Mouse (Mus musculus) gastrocnemius, adult 2 months (tissue): Measurements from ENCODE around the gene Mixl1. TPM values are rescaled to one million over a fixed set of nuclear protein-coding genes. Genes with fewer than 3 reads are reported as not detected.

Experiments
- DNase-seq: peaks from one replicate; pipeline ENCODE4 v3.0.0; 2022
- H3K27ac ChIP-seq: fragments of 200-600 bp; 2 replicates; pipeline ENCODE4 v1.8.1; 2022; ENCODE audit warnings: mild to moderate bottlenecking
- H3K4me3 ChIP-seq: fragments of 200-600 bp; 2 replicates; pipeline ENCODE4 v1.8.1; 2022; ENCODE audit warnings: mild to moderate bottlenecking, moderate library complexity
- CTCF ChIP-seq: fragments of 200-600 bp; IDR thresholded peaks from 2 replicates; pipeline ENCODE4 v1.8.1; 2022; ENCODE audit warnings: antibody characterized with exemption, mild to moderate bottlenecking, moderate library complexity
- intact Hi-C: fragments of 180-260 bp; cut with DNase I; formaldehyde crosslinking; loops from one replicate; pipeline ENCODE4 v1.15.1; 2025
- total RNA-seq, 2 experiments: library from RNA; stranded (reverse); gene quantifications; 2 replicates each; pipeline ENCODE4 v1.2.3; 2021

The Mixl1 gene
- total RNA-seq, 2 experiments from 2014 or later = not detected

- no peak for DNase-seq
- intact Hi-C loops = no loop called here
- Histone ChIP-seq H3K27ac (no peak overlapping the region), H3K4me3 (peak overlapping the region; percentile 54)
- no peak for TF ChIP-seq CTCF
Measured at GRCm38 (mm10) chr1:180703400-180703799, 6.6 kb upstream of the Mixl1 start.

GRCm38 (mm10) chr1:180698063-180698462 lies 1.2 kb upstream of the Mixl1 start:
- intact Hi-C loops = no loop called here
- TF ChIP-seq CTCF = no peak
- no peak for DNase-seq

GRCm38 (mm10) chr1:180691284-180691683 lies 5.5 kb downstream of the Mixl1 start:
- no peak overlapping the region for H3K4me3 ChIP-seq
- intact Hi-C loops = no loop called here
- no peak overlapping the region for H3K27ac ChIP-seq
- DNase-seq = no peak
- no peak for TF ChIP-seq CTCF

More at GRCm38 (mm10) chr1:180698063-180698462, 1.2 kb upstream of the Mixl1 start:
- Histone ChIP-seq H3K4me3 (no peak overlapping the region), H3K27ac (no peak overlapping the region)

Other genes starting within 250 kb of the Mixl1 start
- under 1 TPM; 0.41 to 0.86 TPM for gene Stum, start 213.5 kb downstream of the Mixl1 start, total RNA-seq
- 10 to 100 TPM; 58.1 to 71.3 TPM for gene Parp1, start 128.1 kb downstream of the Mixl1 start, total RNA-seq
- 1 to 10 TPM; 2.5 to 3.1 TPM for gene Lin9, start 55.9 kb downstream of the Mixl1 start, total RNA-seq
- 10 to 100 TPM; 13.8 to 16.0 TPM for gene Acbd3, start 29.0 kb upstream of the Mixl1 start, total RNA-seq
- gene H3f3a, start 116.9 kb upstream of the Mixl1 start, total RNA-seq = 100 to 1,000 TPM; 314 to 379 TPM
- gene Sde2, start 154.1 kb upstream of the Mixl1 start, total RNA-seq = 1 to 10 TPM; 7.4 to 7.8 TPM
- gene Lefty2, start 196.1 kb upstream of the Mixl1 start, total RNA-seq = not detected
- 10 to 100 TPM; 10.3 to 11.7 TPM for gene Pycr2, start 207.3 kb upstream of the Mixl1 start, total RNA-seq
- under 1 TPM; 0.22 to 0.33 TPM for gene Lefty1, start 238.0 kb upstream of the Mixl1 start, total RNA-seq
- 10 to 100 TPM; 13.9 to 14.5 TPM for gene Tmem63a, start 245.3 kb upstream of the Mixl1 start, total RNA-seq